Mouse (Mus musculus) C2C12 (cell line): Measurements from ENCODE around the gene Slc27a3. TPM values are rescaled to one million over a fixed set of nuclear protein-coding genes. Genes with fewer than 3 reads are reported as not detected.

Experiments
- H3K27me3 ChIP-seq: one replicate; pipeline ENCODE4 v1.6.1; 2011; ENCODE audit not compliant: control insufficient read depth, insufficient read depth, insufficient read length
- H3K36me3 ChIP-seq: one replicate; pipeline ENCODE4 v1.6.1; 2011; ENCODE audit not compliant: control insufficient read depth, insufficient read depth
- H3K4me3 ChIP-seq: one replicate; pipeline ENCODE4 v1.5.1; 2011; ENCODE audit warnings: mild to moderate bottlenecking, control low read depth; ENCODE audit not compliant: poor library complexity, insufficient read depth, severe bottlenecking
- H3K79me2 ChIP-seq: one replicate; pipeline ENCODE4 v1.6.1; 2011; ENCODE audit not compliant: control insufficient read depth, insufficient read depth
- H3K79me3 ChIP-seq: one replicate; pipeline ENCODE4 v1.6.1; 2011; ENCODE audit warnings: low read depth, control low read depth
- H3ac ChIP-seq: one replicate; pipeline ENCODE3; 2011; ENCODE audit warnings: low read depth; ENCODE audit not compliant: control insufficient read depth, insufficient read length
- CEBPB ChIP-seq: IDR thresholded peaks from one replicate; pipeline ENCODE4 v1.6.1; 2011; ENCODE audit warnings: low read depth, mild to moderate bottlenecking, control low read depth, moderate library complexity
- CTCF ChIP-seq: IDR thresholded peaks from one replicate; pipeline ENCODE4 v1.5.1; 2011; ENCODE audit not compliant: control insufficient read depth, insufficient read depth, insufficient read length
- FOSL1 ChIP-seq: IDR thresholded peaks from one replicate; pipeline ENCODE4 v1.8.0; 2011; ENCODE audit warnings: mild to moderate bottlenecking, low read length; ENCODE audit not compliant: poor library complexity, insufficient read depth, severe bottlenecking
- MAX ChIP-seq: IDR thresholded peaks from one replicate; pipeline ENCODE4 v1.6.1; 2011; ENCODE audit warnings: mild to moderate bottlenecking, control low read depth
- MYOD1 ChIP-seq: IDR thresholded peaks from one replicate; pipeline ENCODE4 v1.6.1; 2011; ENCODE audit warnings: low read depth; ENCODE audit not compliant: control insufficient read depth, insufficient read length
- MYOG ChIP-seq: IDR thresholded peaks from one replicate; pipeline ENCODE4 v1.6.1; 2011; ENCODE audit not compliant: control insufficient read depth, insufficient read length; ENCODE audit errors: extremely low read depth
- USF1 ChIP-seq: IDR thresholded peaks from one replicate; pipeline ENCODE4 v1.6.1; 2011; ENCODE audit warnings: low read depth, mild to moderate bottlenecking, control low read depth, moderate library complexity
- polyA plus RNA-seq: library from polyadenylated mRNA; unstranded; fragments of >200 nt; fragmentation: generic; extraction: Trizol; gene quantifications from one replicate; pipeline ENCODE4 v1.2.1, GENCODE M21; 2012; ENCODE audit warnings: missing spikeins

The Slc27a3 gene
- polyA plus RNA-seq, 1 experiment = 8.6 TPM

DNA sequence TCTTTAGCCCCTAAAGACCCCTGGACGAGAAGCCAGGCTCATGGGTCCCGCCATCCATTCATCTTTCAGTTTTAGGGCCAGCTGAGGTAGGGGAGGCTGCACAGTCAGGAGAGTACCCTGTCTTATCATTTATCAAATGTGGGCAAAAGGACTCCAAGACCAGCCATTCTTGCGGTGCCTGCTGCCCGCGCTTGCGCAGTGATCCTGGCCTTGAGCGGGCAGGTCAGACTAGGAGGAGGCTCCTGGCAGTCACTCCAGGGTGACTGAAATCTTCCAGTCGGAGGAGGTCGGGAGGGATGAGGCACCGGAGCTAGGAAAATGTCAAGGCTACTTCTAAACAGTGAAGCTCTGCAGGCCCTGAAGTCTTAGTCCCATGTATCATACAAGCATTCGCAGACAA, 8.0 kb downstream of the Slc27a3 start:
- no peaks in the 10 kb centered on the region for H3K36me3 ChIP-seq
- no peak overlapping the region for H3K4me3 ChIP-seq
- no peaks in the 10 kb centered on the region for H3K79me2 ChIP-seq
- no peaks in the 10 kb centered on the region for H3K79me3 ChIP-seq
- no peak overlapping the region for H3ac ChIP-seq
- no peak for TF ChIP-seq CTCF
- no peak for TF ChIP-seq FOSL1
- TF ChIP-seq CEBPB = no peak
- no peak for TF ChIP-seq MYOD1
- no peak for TF ChIP-seq MYOG
- TF ChIP-seq MAX = no peak
- no peak for TF ChIP-seq USF1
- H3K27me3 ChIP-seq = no peaks in the 10 kb centered on the region

DNA sequence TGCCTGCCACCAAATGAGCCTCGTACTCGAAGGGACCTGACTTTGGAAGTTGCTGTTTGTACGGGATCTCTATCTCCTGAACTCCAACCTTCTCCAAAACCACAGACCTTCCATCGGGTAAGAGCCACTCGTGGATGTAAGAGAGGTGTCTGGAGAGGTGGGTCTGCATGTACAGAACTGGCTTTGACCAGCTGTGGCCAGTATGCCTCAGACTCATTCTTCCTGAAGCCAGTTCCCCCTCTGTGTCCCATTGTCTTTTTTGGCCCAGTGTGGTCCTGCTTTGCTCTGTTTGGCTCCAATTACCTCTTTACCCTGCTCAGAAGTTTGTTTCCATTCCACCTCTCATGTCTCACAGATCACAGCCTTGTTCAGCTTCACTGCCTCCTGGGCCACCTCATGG, 11.2 kb downstream of the Slc27a3 start:
- Histone ChIP-seq H3K79me2 (no peaks in the 10 kb centered on the region), H3K36me3 (no peaks in the 10 kb centered on the region), H3ac (no peak overlapping the region), H3K79me3 (no peaks in the 10 kb centered on the region), H3K27me3 (no peaks in the 10 kb centered on the region), H3K4me3 (no peak overlapping the region)
- TF ChIP-seq CEBPB (no peak), FOSL1 (no peak), MAX (no peak)

DNA sequence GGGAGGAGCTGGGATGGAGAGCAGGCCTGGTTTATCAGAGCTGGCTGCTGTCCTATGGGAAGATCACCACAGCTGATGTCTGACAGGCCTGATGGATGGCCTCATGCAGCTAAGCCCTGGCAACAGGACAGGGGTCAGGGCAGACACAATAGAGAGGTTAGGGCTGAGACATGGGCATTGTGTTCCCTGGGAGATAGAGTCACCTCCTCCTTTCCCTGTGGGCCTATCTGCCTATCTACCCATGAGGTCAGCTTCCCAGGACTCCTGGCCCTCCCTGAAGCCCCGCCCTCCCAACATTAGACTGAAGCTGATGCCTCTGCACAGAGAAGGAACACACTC, 13.5 kb downstream of the Slc27a3 start:
- Histone ChIP-seq H3K36me3 (no peaks in the 10 kb centered on the region), H3K79me2 (no peaks in the 10 kb centered on the region), H3K4me3 (no peak overlapping the region), H3K79me3 (no peaks in the 10 kb centered on the region), H3ac (no peak overlapping the region), H3K27me3 (no peaks in the 10 kb centered on the region)
- TF ChIP-seq MAX (no peak), CTCF (no peak), FOSL1 (no peak), CEBPB (no peak), MYOD1 (no peak), USF1 (no peak), MYOG (no peak)

DNA sequence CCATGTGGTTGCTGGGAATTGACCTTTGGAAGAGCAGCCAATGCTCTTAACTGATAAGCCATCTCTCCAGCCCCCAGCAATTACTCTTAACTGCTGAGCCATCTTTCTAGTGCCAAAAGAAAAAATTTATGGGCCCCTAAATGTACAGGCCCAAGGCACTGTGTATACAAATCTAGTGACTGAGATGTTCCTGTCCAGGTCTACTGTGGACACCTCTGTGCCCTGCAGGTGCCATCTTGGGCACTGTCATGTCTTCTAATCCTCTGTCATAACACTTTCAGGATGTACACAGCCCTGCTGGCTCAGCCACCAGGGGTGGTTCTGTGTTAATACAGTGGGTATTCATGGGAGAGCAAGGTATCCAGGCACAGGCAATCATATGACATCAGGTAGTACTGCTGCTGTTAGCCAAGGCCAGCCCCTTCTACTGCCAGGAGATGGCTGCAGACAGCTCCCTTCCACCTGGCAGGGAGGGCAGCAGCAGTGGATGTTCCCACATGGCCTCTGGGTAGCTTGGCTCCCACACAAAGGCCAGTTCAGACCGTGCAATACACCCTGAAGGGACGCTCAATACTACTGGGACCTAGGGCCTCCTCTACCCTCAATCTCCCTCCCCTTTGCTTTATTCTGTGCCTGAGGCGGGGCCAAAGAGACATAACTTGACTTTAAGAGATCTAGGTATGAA, 14.0 kb downstream of the Slc27a3 start:
- TF ChIP-seq USF1 = no peak
- no peak for TF ChIP-seq CEBPB
- no peak for TF ChIP-seq MYOG
- Histone ChIP-seq H3K27me3 (no peaks in the 10 kb centered on the region), H3K4me3 (no peak overlapping the region), H3K36me3 (no peaks in the 10 kb centered on the region), H3K79me2 (no peaks in the 10 kb centered on the region), H3ac (no peak overlapping the region), H3K79me3 (no peaks in the 10 kb centered on the region)

DNA sequence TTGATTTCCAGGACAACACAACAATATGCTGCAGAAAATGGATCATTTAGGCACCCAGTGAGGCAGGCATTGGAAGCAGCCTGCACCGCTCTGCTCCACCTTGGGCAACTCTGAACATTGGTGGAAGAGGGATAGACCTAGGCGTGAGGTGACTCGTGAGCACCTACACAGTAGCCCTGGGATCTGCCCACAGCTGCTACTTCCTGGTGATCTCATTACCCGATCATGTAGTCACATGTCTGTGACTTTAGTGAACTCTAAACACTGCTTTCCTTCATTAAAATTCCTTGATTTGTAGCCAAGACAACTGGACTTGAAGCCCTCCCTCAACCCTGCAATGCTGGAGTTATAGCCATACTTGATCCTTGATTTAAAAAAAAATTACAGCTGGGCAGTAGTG, 15.4 kb downstream of the Slc27a3 start:
- H3K4me3 ChIP-seq = no peak overlapping the region
- no peaks in the 10 kb centered on the region for H3K27me3 ChIP-seq
- H3ac ChIP-seq = no peak overlapping the region
- H3K79me2 ChIP-seq = no peaks in the 10 kb centered on the region
- no peak for TF ChIP-seq MYOD1
- H3K36me3 ChIP-seq = no peaks in the 10 kb centered on the region
- no peaks in the 10 kb centered on the region for H3K79me3 ChIP-seq

DNA sequence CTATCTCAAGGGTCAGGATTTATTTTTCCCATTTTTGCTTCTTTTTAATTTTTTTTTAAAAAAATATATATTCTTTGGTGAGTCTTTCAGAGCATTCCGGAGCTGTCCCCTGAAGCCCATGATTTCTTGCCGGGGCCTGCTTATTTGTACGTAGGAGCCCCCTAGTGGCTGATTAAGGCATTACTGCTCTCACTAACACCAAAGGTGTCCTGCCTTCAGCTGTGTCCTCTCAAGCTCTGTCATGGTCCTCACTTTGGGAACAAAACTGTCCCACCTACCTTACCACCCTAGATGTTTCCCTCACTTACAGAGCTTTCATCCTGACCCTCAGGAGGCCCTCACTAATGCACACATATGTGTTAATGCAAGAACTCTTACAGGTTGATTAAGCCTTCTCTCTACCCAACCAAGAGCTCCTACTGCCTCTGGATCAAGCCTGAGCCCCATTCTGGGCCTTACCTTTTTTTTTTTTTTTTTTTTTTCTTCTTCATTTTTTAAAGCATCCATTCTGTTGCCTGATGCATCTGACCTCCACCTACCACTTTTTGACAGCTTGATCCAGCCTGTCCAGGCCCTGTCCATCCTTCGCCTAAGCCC, 16.2 kb downstream of the Slc27a3 start:
- Histone ChIP-seq H3K79me3 (no peaks in the 10 kb centered on the region), H3K36me3 (no peaks in the 10 kb centered on the region), H3ac (no peak overlapping the region), H3K79me2 (no peaks in the 10 kb centered on the region), H3K4me3 (no peak overlapping the region), H3K27me3 (no peaks in the 10 kb centered on the region)
- TF ChIP-seq MYOD1 (no peak), MYOG (no peak), MAX (no peak), FOSL1 (no peak), CEBPB (no peak), CTCF (peak; percentile 34)

DNA sequence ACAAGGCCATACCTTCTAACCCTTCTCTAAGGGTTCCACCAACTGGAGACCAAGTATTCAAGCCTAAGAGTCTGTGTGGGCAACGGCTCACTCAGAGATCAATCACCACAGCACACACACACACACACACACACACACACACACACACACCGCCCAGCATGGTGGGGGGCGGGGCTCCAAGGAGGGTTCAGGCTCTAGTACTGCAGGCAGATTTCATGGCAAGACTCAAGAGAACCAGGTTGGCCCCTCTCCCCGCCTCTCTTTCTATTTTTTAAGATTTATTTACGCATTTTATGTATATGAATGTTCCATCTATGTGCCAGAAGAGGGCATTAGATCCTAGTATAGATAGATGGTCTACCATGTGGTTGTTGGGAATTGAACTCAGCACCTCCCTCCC, 16.9 kb downstream of the Slc27a3 start:
- Histone ChIP-seq H3K79me2 (no peaks in the 10 kb centered on the region), H3K4me3 (no peak overlapping the region), H3ac (no peak overlapping the region), H3K27me3 (no peaks in the 10 kb centered on the region), H3K79me3 (no peaks in the 10 kb centered on the region), H3K36me3 (no peaks in the 10 kb centered on the region)
- no peak for TF ChIP-seq MYOD1
- no peak for TF ChIP-seq CEBPB
